Mouse (Mus musculus) stomach, embryonic 14.5 days (tissue): ENCODE data around the gene Tsen54. TPM values are rescaled to one million over a fixed set of nuclear protein-coding genes. Genes with fewer than 3 reads are reported as not detected.

Source experiments
- ATAC-seq: fragments of 200-750 bp; cut with Nextera tagmentation; 2 replicates; pipeline ENCODE4 v1.8.0; 2017; ENCODE audit warnings: low read depth, moderate TSS enrichment; ENCODE audit not compliant: insufficient number of reproducible peaks, insufficient read depth, low FRiP score
- H3K27ac ChIP-seq: fragments of 300-500 bp; sonication (generic); 2 replicates; pipeline ENCODE4 v1.5.1; 2014; ENCODE audit warnings: mild to moderate bottlenecking, low read length, moderate library complexity, mixed read lengths
- H3K27me3 ChIP-seq: fragments of 300-500 bp; sonication (generic); 2 replicates; pipeline ENCODE4 v1.6.1; 2014; ENCODE audit warnings: low read length, control low read depth, mixed read lengths; ENCODE audit not compliant: control insufficient read depth, insufficient read depth
- H3K36me3 ChIP-seq: fragments of 300-500 bp; sonication (generic); 2 replicates; pipeline ENCODE4 v1.6.1; 2014; ENCODE audit warnings: mild to moderate bottlenecking, control low read depth, low read length, moderate library complexity, mixed read lengths; ENCODE audit not compliant: control insufficient read depth, insufficient read depth
- H3K4me1 ChIP-seq: fragments of 300-500 bp; sonication (generic); 2 replicates; pipeline ENCODE4 v1.6.1; 2014; ENCODE audit warnings: low read length, control low read depth, mixed read lengths; ENCODE audit not compliant: control insufficient read depth, insufficient read depth
- H3K4me2 ChIP-seq: fragments of 300-500 bp; sonication (generic); replicated peaks from 2 replicates; pipeline ENCODE4 v1.6.1; 2014; ENCODE audit warnings: low read depth, low read length, control low read depth
- H3K4me3 ChIP-seq: fragments of 300-500 bp; sonication (generic); 2 replicates; pipeline ENCODE4 v1.5.1; 2014; ENCODE audit warnings: low read depth, low read length, control low read depth
- H3K9ac ChIP-seq: fragments of 300-500 bp; sonication (generic); replicated peaks from 2 replicates; pipeline ENCODE4 v1.6.1; 2014; ENCODE audit warnings: low read depth, mild to moderate bottlenecking, control low read depth, low read length, moderate library complexity, mixed read lengths
- H3K9me3 ChIP-seq: fragments of 300-500 bp; sonication (generic); 2 replicates; pipeline ENCODE4 v1.6.1; 2016; ENCODE audit warnings: low read depth, low read length, control low read depth; ENCODE audit not compliant: control insufficient read depth
- WGBS: fragments of 180-500 bp; shearing (Covaris S2); extraction: QIAGEN DNeasy Blood & Tissue Kit; methylation state at CpG from one replicate; pipeline ENCODE4 v1.1.7; 2014; 5-methylcytosine and 5-hydroxymethylcytosine counted together
- polyA plus RNA-seq: library from polyadenylated mRNA; unstranded; fragments of >200 nt; fragmentation: Nextera tagmentation; extraction: Ambion mirVana; gene quantifications from 2 replicates; pipeline ENCODE4 v1.2.1, GENCODE M21; 2014

Tsen54 gene
- polyA plus RNA-seq, 1 experiment from 2014 or later, result 25.0 TPM

DNA sequence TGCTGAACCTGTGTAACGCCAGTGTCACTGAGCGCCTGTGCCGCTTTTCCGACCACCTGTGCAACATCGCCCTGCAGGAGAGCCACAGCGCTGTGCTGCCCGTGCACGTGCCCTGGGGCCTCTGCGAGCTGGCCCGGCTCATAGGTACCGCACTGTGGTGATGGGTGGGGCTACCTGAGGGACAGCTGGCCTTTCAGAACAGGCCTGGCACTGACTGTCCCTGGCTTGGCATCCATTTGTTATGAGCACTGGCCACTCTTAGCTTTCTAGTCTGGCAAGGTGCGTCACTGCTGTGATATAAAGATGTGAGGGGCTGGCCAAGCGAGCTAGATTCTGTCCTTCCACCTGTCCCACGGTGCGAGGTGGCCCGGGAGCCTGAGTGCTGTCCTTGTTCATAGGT is 22.6 kb upstream of the Tsen54 start:
- H3K4me1 ChIP-seq, result no peaks in the 10 kb centered on the region
- H3K9ac ChIP-seq, result no peak overlapping the region
- H3K4me2 ChIP-seq, result no peak overlapping the region
- H3K27me3 ChIP-seq, result no peaks in the 10 kb centered on the region
- peaks cover 58% of the 10 kb centered on the region for H3K36me3 ChIP-seq
- no peak for ATAC-seq
- H3K27ac ChIP-seq, result no peak overlapping the region
- 94% methylated on average over 16 of the region's 16 CpGs for WGBS
- H3K9me3 ChIP-seq, result no peaks in the 10 kb centered on the region
- no peak overlapping the region for H3K4me3 ChIP-seq

GRCm38 (mm10) chr11:115792353-115792752 is 22.2 kb upstream of the Tsen54 start:
- Histone ChIP-seq H3K36me3 (peaks cover 58% of the 10 kb centered on the region), H3K9me3 (no peaks in the 10 kb centered on the region), H3K9ac (no peak overlapping the region), H3K4me1 (no peaks in the 10 kb centered on the region), H3K27me3 (no peaks in the 10 kb centered on the region), H3K4me3 (no peak overlapping the region), H3K4me2 (no peak overlapping the region), H3K27ac (no peak overlapping the region)
- no peak for ATAC-seq
- 90% methylated on average over 14 of the region's 14 CpGs for WGBS

GRCm38 (mm10) chr11:115796898-115797297 is 17.6 kb upstream of the Tsen54 start:
- no peaks in the 10 kb centered on the region for H3K27me3 ChIP-seq
- no peak overlapping the region for H3K4me3 ChIP-seq
- H3K9ac ChIP-seq, result no peak overlapping the region
- H3K4me2 ChIP-seq, result no peak overlapping the region
- peaks cover 77% of the 10 kb centered on the region for H3K36me3 ChIP-seq
- no peak for ATAC-seq
- no peak overlapping the region for H3K27ac ChIP-seq
- 79% methylated on average over 15 of the region's 15 CpGs for WGBS
- no peaks in the 10 kb centered on the region for H3K4me1 ChIP-seq
- no peaks in the 10 kb centered on the region for H3K9me3 ChIP-seq

DNA sequence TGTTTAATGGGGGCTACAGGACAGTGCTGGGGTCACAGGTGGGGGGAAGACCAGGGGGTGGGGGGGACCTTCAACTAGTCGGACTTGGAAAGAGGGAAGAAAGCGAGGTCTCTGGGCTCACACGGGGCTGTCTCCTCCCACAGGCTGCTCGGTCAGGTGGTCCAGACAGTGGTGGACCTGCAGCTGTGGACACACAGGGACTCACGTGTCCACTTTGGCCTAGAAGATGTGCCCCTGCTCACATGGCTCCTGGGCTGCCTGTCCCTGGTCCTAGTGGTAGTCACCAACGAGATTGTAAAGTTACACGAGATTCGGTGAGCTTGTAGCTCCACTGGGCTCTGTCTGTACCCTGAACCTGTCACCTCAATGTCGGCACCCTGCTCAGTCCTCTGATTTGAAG is 16.9 kb upstream of the Tsen54 start:
- Histone ChIP-seq H3K9ac (no peak overlapping the region), H3K9me3 (no peaks in the 10 kb centered on the region), H3K27me3 (no peaks in the 10 kb centered on the region), H3K4me2 (no peak overlapping the region), H3K27ac (no peak overlapping the region; the same call in 1 of the 2 replicates), H3K36me3 (peaks cover 77% of the 10 kb centered on the region), H3K4me1 (no peaks in the 10 kb centered on the region), H3K4me3 (no peak overlapping the region)
- 82% methylated on average over 9 of the region's 9 CpGs for WGBS
- no peak for ATAC-seq

- Histone ChIP-seq H3K4me1 (no peaks in the 10 kb centered on the region), H3K27me3 (no peaks in the 10 kb centered on the region), H3K4me2 (no peak overlapping the region), H3K4me3 (no peak overlapping the region), H3K9me3 (no peaks in the 10 kb centered on the region), H3K27ac (no peak overlapping the region), H3K9ac (no peak overlapping the region), H3K36me3 (peaks cover 88% of the 10 kb centered on the region)
- no peak for ATAC-seq
- WGBS, result 89% methylated on average over 18 of the region's 18 CpGs
These were observed 13.5 kb upstream of the Tsen54 start for GRCm38 (mm10) chr11:115800981-115801380.

DNA sequence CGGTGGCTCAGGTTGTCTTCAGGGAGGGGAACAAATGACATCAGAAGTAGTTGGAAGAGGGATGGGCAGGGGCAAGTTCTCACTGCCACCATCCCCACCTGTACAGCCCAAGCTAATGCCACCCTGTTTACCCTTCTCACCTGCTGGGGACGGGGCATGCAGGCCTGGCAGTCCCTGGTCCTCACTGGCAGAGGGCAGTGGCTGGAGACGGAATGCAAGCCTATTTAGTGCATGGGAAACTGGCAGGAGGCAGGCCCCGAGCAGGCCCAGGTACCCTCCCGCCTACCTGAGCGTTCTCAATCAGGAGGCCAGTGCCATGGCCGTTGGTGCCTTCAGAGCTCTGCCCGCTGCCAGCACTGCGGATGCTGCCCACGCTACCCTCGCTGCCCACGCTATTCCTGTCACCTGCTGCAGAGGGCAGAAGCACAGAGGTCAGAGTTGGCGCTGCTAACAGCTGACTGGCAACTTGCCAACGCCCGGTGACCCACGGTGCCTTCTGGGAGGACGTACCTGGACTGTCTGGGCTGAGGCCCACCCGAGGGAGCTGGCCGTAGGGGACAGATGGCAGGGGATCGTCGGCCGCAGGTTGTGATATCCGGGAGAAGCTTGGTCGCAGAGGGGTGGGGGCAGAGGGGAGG is 11.3 kb upstream of the Tsen54 start:
- no peak overlapping the region for H3K4me2 ChIP-seq
- no peaks in the 10 kb centered on the region for H3K27me3 ChIP-seq
- no peak overlapping the region for H3K9ac ChIP-seq
- no peak overlapping the region for H3K27ac ChIP-seq
- H3K4me3 ChIP-seq, result no peak overlapping the region
- H3K9me3 ChIP-seq, result no peaks in the 10 kb centered on the region
- no peak for ATAC-seq
- H3K36me3 ChIP-seq, result peaks cover 80% of the 10 kb centered on the region
- 91% methylated on average over 24 of the region's 24 CpGs for WGBS
- peaks cover 2% of the 10 kb centered on the region; the same call in 1 of the 2 replicates for H3K4me1 ChIP-seq

GRCm38 (mm10) chr11:115805005-115805404 is 9.5 kb upstream of the Tsen54 start:
- Histone ChIP-seq H3K9me3 (no peaks in the 10 kb centered on the region), H3K27ac (no peak overlapping the region), H3K36me3 (peaks cover 63% of the 10 kb centered on the region), H3K9ac (no peak overlapping the region), H3K4me3 (no peak overlapping the region), H3K4me2 (no peak overlapping the region), H3K4me1 (peaks cover 20% of the 10 kb centered on the region), H3K27me3 (no peaks in the 10 kb centered on the region)
- 92% methylated on average over 7 of the region's 7 CpGs for WGBS
- no peak for ATAC-seq

DNA sequence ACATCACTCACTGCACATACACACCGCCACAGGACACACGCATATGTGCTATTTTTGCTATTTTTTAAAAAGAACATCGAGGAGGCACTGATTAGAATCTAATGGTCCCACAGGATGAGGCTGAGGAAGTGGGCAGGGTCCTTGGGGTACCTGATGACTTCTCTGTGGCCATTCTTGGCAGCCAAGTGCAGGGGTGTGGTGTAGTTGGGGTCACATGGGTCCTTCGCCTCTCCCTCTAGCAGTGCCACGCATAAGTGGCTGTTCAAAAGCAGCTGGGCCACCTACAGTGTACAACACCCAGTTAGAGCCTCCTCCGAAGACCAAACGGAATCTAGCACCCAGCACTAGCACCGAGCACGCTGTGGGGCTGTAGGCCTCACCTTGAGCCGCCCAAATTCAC is 8.4 kb upstream of the Tsen54 start:
- no peak overlapping the region for H3K4me2 ChIP-seq
- WGBS, result 92% methylated on average over 10 of the region's 10 CpGs
- no peaks in the 10 kb centered on the region for H3K9me3 ChIP-seq
- H3K27me3 ChIP-seq, result no peaks in the 10 kb centered on the region
- H3K4me3 ChIP-seq, result no peak overlapping the region
- H3K9ac ChIP-seq, result no peak overlapping the region
- peaks cover 54% of the 10 kb centered on the region for H3K36me3 ChIP-seq
- peaks cover 29% of the 10 kb centered on the region for H3K4me1 ChIP-seq
- H3K27ac ChIP-seq, result no peak overlapping the region
- ATAC-seq, result no peak

GRCm38 (mm10) chr11:115807306-115807705 is 7.2 kb upstream of the Tsen54 start:
- no peak overlapping the region for H3K4me2 ChIP-seq
- H3K9me3 ChIP-seq, result no peaks in the 10 kb centered on the region
- no peak for ATAC-seq
- 68% methylated on average over 6 of the region's 6 CpGs for WGBS
- H3K27ac ChIP-seq, result peak overlapping the region; percentile 22; the same call in 1 of the 2 replicates
- H3K9ac ChIP-seq, result no peak overlapping the region
- peaks cover 40% of the 10 kb centered on the region for H3K4me1 ChIP-seq
- no peaks in the 10 kb centered on the region for H3K27me3 ChIP-seq
- H3K36me3 ChIP-seq, result peaks cover 47% of the 10 kb centered on the region
- H3K4me3 ChIP-seq, result no peak overlapping the region
